Mouse (Mus musculus) hindbrain, embryonic 10.5 days (tissue): ENCODE results near the gene Zfp874a. TPM values are rescaled to one million over a fixed set of nuclear protein-coding genes. Genes with fewer than 3 reads are reported as not detected.
"Not testable (repeated sequence)": the region's sequence is repeated elsewhere in the genome, so short reads cannot be mapped to it uniquely, and the experiment has no call there.

Source experiments
- DNase-seq: peaks from one replicate; pipeline ENCODE4 v3.0.0-alpha.2; 2017; ENCODE audit warnings: low spot score
- H3K27ac ChIP-seq: fragments of 300-500 bp; sonication (generic); 2 replicates; pipeline ENCODE4 v1.5.1; 2016; ENCODE audit warnings: mild to moderate bottlenecking, moderate library complexity
- H3K27me3 ChIP-seq: fragments of 300-500 bp; sonication (generic); 2 replicates; pipeline ENCODE4 v1.6.1; 2016; ENCODE audit warnings: mild to moderate bottlenecking; ENCODE audit not compliant: poor library complexity, insufficient read depth, severe bottlenecking
- H3K36me3 ChIP-seq: fragments of 300-500 bp; sonication (generic); 2 replicates; pipeline ENCODE4 v1.6.1; 2016; ENCODE audit warnings: mild to moderate bottlenecking, moderate library complexity
- H3K4me1 ChIP-seq: fragments of 300-500 bp; sonication (generic); replicated peaks from 2 replicates; pipeline ENCODE4 v1.6.1; 2016; ENCODE audit warnings: mild to moderate bottlenecking
- H3K4me3 ChIP-seq: fragments of 300-500 bp; sonication (generic); 2 replicates; pipeline ENCODE4 v1.5.1; 2016; ENCODE audit warnings: mild to moderate bottlenecking, moderate library complexity
- H3K9me3 ChIP-seq: fragments of 300-500 bp; sonication (generic); 2 replicates; pipeline ENCODE4 v1.6.1; 2016; ENCODE audit warnings: mild to moderate bottlenecking, moderate library complexity
- WGBS: fragments of 180-500 bp; shearing (Covaris S2); methylation state at CpG from one replicate; pipeline ENCODE4 v1.1.7; 2016; 5-methylcytosine and 5-hydroxymethylcytosine counted together
- polyA plus RNA-seq: library from polyadenylated mRNA; unstranded; fragments of >200 nt; fragmentation: Nextera tagmentation; extraction: Ambion mirVana; gene quantifications from 2 replicates; pipeline ENCODE4 v1.2.1, GENCODE M21; 2016

Zfp874a gene
- 5.7 and 7.2 TPM in 2 replicates for polyA plus RNA-seq

- H3K27me3 ChIP-seq = no peaks in the 10 kb centered on the region
- H3K27ac ChIP-seq = peak within 1 kb of the TSS; percentile 79
- peak within 1 kb of the TSS; percentile 62 for H3K4me3 ChIP-seq
- peak; percentile 78 for DNase-seq
- H3K9me3 ChIP-seq = no peaks in the 10 kb centered on the region
- H3K4me1 ChIP-seq = peaks cover 6% of the 10 kb centered on the region
- peaks cover 12% of the 10 kb centered on the region; the same call in 1 of the 2 replicates for H3K36me3 ChIP-seq
- WGBS = 2% methylated on average over 20 of the region's 20 CpGs
Observed at GRCm38 (mm10) chr13:67451172-67452020, at the start of gene Zfp874a. TSS of gene Zfp874a (minus strand) at chr13:67451624.

- Histone ChIP-seq H3K27ac (no peak overlapping the region), H3K27me3 (no peaks in the 10 kb centered on the region)
- 81% methylated on average over 1 of the region's 1 CpGs for WGBS
Observed at GRCm38 (mm10) chr13:67500908-67501307, 49.5 kb upstream of the Zfp874a start.

GRCm38 (mm10) chr13:67500084-67500719 lies 48.8 kb upstream of the Zfp874a start, which contains the start of gene Zfp58:
TSS of gene Zfp58 (minus strand) at chr13:67500555.
- under 1% methylated on average over 22 of the region's 22 CpGs for WGBS
- Histone ChIP-seq H3K27ac (peak within 1 kb of the TSS; percentile 87), H3K9me3 (no peaks in the 10 kb centered on the region), H3K4me3 (peak within 1 kb of the TSS; percentile 72), H3K36me3 (peaks cover 11% of the 10 kb centered on the region), H3K27me3 (no peaks in the 10 kb centered on the region), H3K4me1 (peaks cover 9% of the 10 kb centered on the region)
- DNase-seq = peak; percentile 80

More at GRCm38 (mm10) chr13:67500908-67501307, 49.5 kb upstream of the Zfp874a start:
- Histone ChIP-seq H3K9me3 (no peaks in the 10 kb centered on the region), H3K4me3 (no peak overlapping the region), H3K36me3 (peaks cover 4% of the 10 kb centered on the region; the same call in 1 of the 2 replicates), H3K4me1 (peaks cover 9% of the 10 kb centered on the region)
- no peak for DNase-seq

- peaks cover 57% of the 10 kb centered on the region for H3K36me3 ChIP-seq
- WGBS = 86% methylated on average over 1 of the region's 1 CpGs
- no peak for DNase-seq
- H3K9me3 ChIP-seq = peaks cover 22% of the 10 kb centered on the region
- no peak overlapping the region for H3K27ac ChIP-seq
- no peak overlapping the region for H3K4me3 ChIP-seq
- H3K4me1 ChIP-seq = peaks cover 9% of the 10 kb centered on the region
- no peaks in the 10 kb centered on the region for H3K27me3 ChIP-seq
Observed at GRCm38 (mm10) chr13:67495631-67496030, 44.2 kb upstream of the Zfp874a start.

GRCm38 (mm10) chr13:67484424-67484811 lies 33.0 kb upstream of the Zfp874a start:
- Histone ChIP-seq H3K27ac (peak overlapping the region; percentile 81), H3K27me3 (no peaks in the 10 kb centered on the region), H3K4me3 (peak overlapping the region; percentile 63), H3K36me3 (peaks cover 21% of the 10 kb centered on the region), H3K9me3 (peaks cover 3% of the 10 kb centered on the region; the same call in 1 of the 2 replicates), H3K4me1 (peaks cover 7% of the 10 kb centered on the region; the same call in 1 of the 2 replicates)
- DNase-seq = no peak
- WGBS = 50% methylated on average over 8 of the region's 8 CpGs

GRCm38 (mm10) chr13:67483625-67484423 lies 32.4 kb upstream of the Zfp874a start, which contains the start of gene Zfp874b:
TSS of gene Zfp874b (minus strand) at chr13:67484258.
- H3K27me3 ChIP-seq = no peaks in the 10 kb centered on the region
- peak within 1 kb of the TSS; percentile 81 for H3K27ac ChIP-seq
- 7% methylated on average over 20 of the region's 20 CpGs for WGBS
- peaks cover 7% of the 10 kb centered on the region; the same call in 1 of the 2 replicates for H3K4me1 ChIP-seq
- H3K9me3 ChIP-seq = peaks cover under 1% of the 10 kb centered on the region; the same call in 1 of the 2 replicates
- H3K4me3 ChIP-seq = peak within 1 kb of the TSS; percentile 63
- H3K36me3 ChIP-seq = peaks cover 15% of the 10 kb centered on the region; the same call in 1 of the 2 replicates
- DNase-seq = peak; percentile 81

- no peak for DNase-seq
- peaks cover 7% of the 10 kb centered on the region; the same call in 1 of the 2 replicates for H3K4me1 ChIP-seq
- H3K27me3 ChIP-seq = no peaks in the 10 kb centered on the region
- H3K36me3 ChIP-seq = no peaks in the 10 kb centered on the region
- WGBS = 72% methylated on average over 4 of the region's 4 CpGs
- no peaks in the 10 kb centered on the region for H3K9me3 ChIP-seq
- H3K27ac ChIP-seq = no peak overlapping the region
- H3K4me3 ChIP-seq = no peak overlapping the region
Observed at GRCm38 (mm10) chr13:67481528-67481927, 30.1 kb upstream of the Zfp874a start.

GRCm38 (mm10) chr13:67469274-67469673 lies 17.9 kb upstream of the Zfp874a start:
- Histone ChIP-seq H3K27ac (no peak overlapping the region), H3K4me3 (no peak overlapping the region), H3K9me3 (no peaks in the 10 kb centered on the region), H3K36me3 (peaks cover 10% of the 10 kb centered on the region), H3K27me3 (no peaks in the 10 kb centered on the region), H3K4me1 (no peaks in the 10 kb centered on the region)
- 85% methylated on average over 3 of the region's 3 CpGs for WGBS
- no peak for DNase-seq

GRCm38 (mm10) chr13:67463506-67464185 lies 12.2 kb upstream of the Zfp874a start:
- not testable (repeated sequence) for H3K36me3 ChIP-seq, H3K4me1 ChIP-seq, H3K4me3 ChIP-seq, H3K9me3 ChIP-seq, H3K27ac ChIP-seq, DNase-seq, H3K27me3 ChIP-seq
- 86% methylated on average over 3 of the region's 5 CpGs for WGBS

GRCm38 (mm10) chr13:67452021-67452309 lies 541 bp upstream of the Zfp874a start:
- WGBS = 9% methylated on average over 3 of the region's 3 CpGs
- H3K9me3 ChIP-seq = no peaks in the 10 kb centered on the region
- H3K4me1 ChIP-seq = peaks cover 6% of the 10 kb centered on the region
- DNase-seq = no peak
- peak overlapping the region; percentile 79 for H3K27ac ChIP-seq
- H3K36me3 ChIP-seq = peaks cover 6% of the 10 kb centered on the region; the same call in 1 of the 2 replicates
- peak overlapping the region; percentile 62 for H3K4me3 ChIP-seq
- no peaks in the 10 kb centered on the region for H3K27me3 ChIP-seq

GRCm38 (mm10) chr13:67437095-67437494 lies 14.3 kb downstream of the Zfp874a start:
- H3K36me3 ChIP-seq, H3K27me3 ChIP-seq, H3K9me3 ChIP-seq, H3K27ac ChIP-seq, H3K4me3 ChIP-seq, H3K4me1 ChIP-seq, DNase-seq: not testable (repeated sequence)
- WGBS = 90% methylated on average over 1 of the region's 3 CpGs

- H3K27ac ChIP-seq = no peak overlapping the region
- H3K9me3 ChIP-seq = no peaks in the 10 kb centered on the region
- WGBS = 75% methylated on average over 3 of the region's 3 CpGs
- no peaks in the 10 kb centered on the region for H3K27me3 ChIP-seq
- no peak overlapping the region for H3K4me3 ChIP-seq
- no peaks in the 10 kb centered on the region for H3K36me3 ChIP-seq
- no peak for DNase-seq
- no peaks in the 10 kb centered on the region for H3K4me1 ChIP-seq
Observed at GRCm38 (mm10) chr13:67428116-67428515, 23.3 kb downstream of the Zfp874a start.
